Mouse (Mus musculus) lung, embryonic 16.5 days (tissue): ENCODE measurements around the gene Morn5. TPM values are rescaled to one million over a fixed set of nuclear protein-coding genes. Genes with fewer than 3 reads are reported as not detected.

Source experiments
- ATAC-seq: fragments of 200-750 bp; cut with Nextera tagmentation; 2 replicates; pipeline ENCODE4 v1.8.0; 2017; ENCODE audit warnings: low read depth, mild to moderate bottlenecking, moderate library complexity
- H3K27ac ChIP-seq: fragments of 300-500 bp; sonication (generic); 2 replicates; pipeline ENCODE4 v1.5.1; 2014; ENCODE audit warnings: mild to moderate bottlenecking, control low read depth, low read length
- H3K27me3 ChIP-seq: fragments of 300-500 bp; sonication (generic); 2 replicates; pipeline ENCODE4 v1.6.1; 2014; ENCODE audit warnings: low read depth, low read length, mixed read lengths; ENCODE audit not compliant: control insufficient read depth, insufficient read depth
- H3K36me3 ChIP-seq: fragments of 300-500 bp; sonication (generic); 2 replicates; pipeline ENCODE4 v1.6.1; 2014; ENCODE audit warnings: low read length; ENCODE audit not compliant: control insufficient read depth, insufficient read depth
- H3K4me1 ChIP-seq: fragments of 300-500 bp; sonication (generic); replicated peaks from 2 replicates; pipeline ENCODE4 v1.6.1; 2014; ENCODE audit warnings: low read length, mixed read lengths; ENCODE audit not compliant: control insufficient read depth, insufficient read depth
- H3K4me2 ChIP-seq: fragments of 300-500 bp; sonication (generic); 2 replicates; pipeline ENCODE4 v1.6.1; 2014; ENCODE audit warnings: low read depth, low read length, control low read depth
- H3K4me3 ChIP-seq: fragments of 300-500 bp; sonication (generic); 2 replicates; pipeline ENCODE4 v1.5.1; 2014; ENCODE audit warnings: mild to moderate bottlenecking, low read length, control low read depth
- H3K9ac ChIP-seq: fragments of 300-500 bp; sonication (generic); 2 replicates; pipeline ENCODE4 v1.6.1; 2014; ENCODE audit warnings: low read length, control low read depth
- H3K9me3 ChIP-seq: fragments of 300-500 bp; sonication (generic); 2 replicates; pipeline ENCODE4 v1.6.1; 2016; ENCODE audit warnings: low read length; ENCODE audit not compliant: control insufficient read depth
- WGBS: fragments of 180-500 bp; shearing (Covaris S2); extraction: QIAGEN DNeasy Blood & Tissue Kit; methylation state at CpG from one replicate; pipeline ENCODE4 v1.1.7; 2014; 5-methylcytosine and 5-hydroxymethylcytosine counted together
- polyA plus RNA-seq: library from polyadenylated mRNA; unstranded; fragments of >200 nt; fragmentation: Nextera tagmentation; extraction: Ambion mirVana; gene quantifications from 2 replicates; pipeline ENCODE4 v1.2.1, GENCODE M21; 2015

Morn5 gene
- polyA plus RNA-seq, 1 experiment from 2014 or later, result 9.6 TPM

GRCm38 (mm10) chr2:36098021-36098420 lies 48.8 kb downstream of the Morn5 start:
- no peak for ATAC-seq
- Histone ChIP-seq H3K4me2 (no peak overlapping the region), H3K4me3 (no peak overlapping the region), H3K27me3 (peaks cover 92% of the 10 kb centered on the region), H3K9me3 (no peaks in the 10 kb centered on the region), H3K27ac (no peak overlapping the region), H3K4me1 (peaks cover 8% of the 10 kb centered on the region), H3K9ac (no peak overlapping the region), H3K36me3 (no peaks in the 10 kb centered on the region)
- WGBS, result 13% methylated on average over 5 of the region's 5 CpGs

DNA sequence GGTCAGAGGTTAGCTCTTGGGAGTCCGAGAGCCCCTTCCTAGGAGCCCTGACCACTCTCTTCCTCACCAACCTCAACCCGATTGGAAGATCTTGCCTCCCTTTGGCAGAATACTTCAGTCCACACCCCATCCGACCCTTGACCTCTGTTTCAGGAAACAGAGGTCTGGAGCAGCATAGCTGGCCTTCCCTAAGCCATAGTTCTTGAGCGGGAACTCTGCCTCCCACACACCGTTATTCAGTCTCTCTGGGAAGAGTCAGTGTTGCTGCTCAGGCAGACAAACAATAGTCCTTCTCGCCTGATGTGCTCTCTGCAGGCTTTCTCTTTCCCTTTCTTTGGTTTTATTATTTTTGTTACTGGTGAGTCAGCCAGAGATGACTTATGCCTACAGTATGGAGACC lies 50.5 kb downstream of the Morn5 start:
- Histone ChIP-seq H3K36me3 (no peaks in the 10 kb centered on the region), H3K4me2 (no peak overlapping the region), H3K27me3 (peaks cover 91% of the 10 kb centered on the region), H3K9me3 (no peaks in the 10 kb centered on the region), H3K9ac (no peak overlapping the region), H3K4me3 (no peak overlapping the region), H3K27ac (no peak overlapping the region), H3K4me1 (peaks cover 20% of the 10 kb centered on the region)
- ATAC-seq, result no peak
- 13% methylated on average over 6 of the region's 6 CpGs for WGBS

DNA sequence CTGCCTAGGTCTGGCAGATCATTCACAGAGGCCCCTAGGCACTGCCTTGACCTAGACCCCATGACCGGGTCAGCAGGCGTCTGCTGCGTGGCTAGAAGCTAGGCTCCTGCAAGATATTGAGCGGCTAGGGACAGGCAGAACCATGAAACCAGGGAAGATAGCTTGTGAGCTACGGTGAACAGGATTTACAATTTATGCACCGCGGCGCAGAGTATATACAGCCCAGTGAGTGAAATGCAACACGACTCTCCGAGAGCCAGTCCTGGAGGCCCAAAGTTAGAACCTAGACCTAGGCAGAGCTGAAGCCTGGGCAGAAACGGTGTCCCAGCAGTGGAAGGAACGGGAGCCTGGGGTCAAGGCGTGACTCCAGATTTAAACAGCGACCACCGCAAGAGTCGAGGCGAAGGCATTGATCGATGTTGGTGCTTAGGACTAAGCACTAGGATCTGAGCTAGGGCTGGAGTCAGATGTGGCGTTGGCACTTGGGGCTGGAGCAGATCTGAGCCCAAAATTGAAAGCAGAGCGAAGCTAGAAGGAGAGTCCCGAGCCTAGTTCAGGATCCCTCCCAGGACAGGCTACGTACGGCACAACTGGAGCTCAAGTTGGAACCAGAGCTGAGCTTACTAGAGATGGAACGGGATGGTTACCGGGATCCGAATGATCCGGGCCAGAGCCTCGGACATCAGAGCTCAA lies 52.8 kb downstream of the Morn5 start:
- peak overlapping the region; percentile 77 for H3K4me2 ChIP-seq
- H3K27ac ChIP-seq, result no peak overlapping the region
- no peak for ATAC-seq
- H3K4me1 ChIP-seq, result peaks cover 25% of the 10 kb centered on the region
- no peak overlapping the region for H3K9ac ChIP-seq
- no peaks in the 10 kb centered on the region for H3K36me3 ChIP-seq
- H3K27me3 ChIP-seq, result peaks cover 90% of the 10 kb centered on the region
- no peaks in the 10 kb centered on the region for H3K9me3 ChIP-seq
- peak overlapping the region; percentile 56 for H3K4me3 ChIP-seq
- WGBS, result 7% methylated on average over 28 of the region's 28 CpGs

- peak overlapping the region; percentile 56 for H3K4me3 ChIP-seq
- no peaks in the 10 kb centered on the region for H3K9me3 ChIP-seq
- 3% methylated on average over 21 of the region's 21 CpGs for WGBS
- H3K36me3 ChIP-seq, result no peaks in the 10 kb centered on the region
- peaks cover 89% of the 10 kb centered on the region for H3K27me3 ChIP-seq
- no peak overlapping the region for H3K27ac ChIP-seq
- ATAC-seq, result peak; percentile 67
- peak overlapping the region; percentile 77 for H3K4me2 ChIP-seq
- H3K9ac ChIP-seq, result 0 out of 2 replicates have a peak overlapping the region, but pooled peaks have one; percentile 53
- H3K4me1 ChIP-seq, result peaks cover 25% of the 10 kb centered on the region
Observed at GRCm38 (mm10) chr2:36102559-36102946, 53.3 kb downstream of the Morn5 start.

DNA sequence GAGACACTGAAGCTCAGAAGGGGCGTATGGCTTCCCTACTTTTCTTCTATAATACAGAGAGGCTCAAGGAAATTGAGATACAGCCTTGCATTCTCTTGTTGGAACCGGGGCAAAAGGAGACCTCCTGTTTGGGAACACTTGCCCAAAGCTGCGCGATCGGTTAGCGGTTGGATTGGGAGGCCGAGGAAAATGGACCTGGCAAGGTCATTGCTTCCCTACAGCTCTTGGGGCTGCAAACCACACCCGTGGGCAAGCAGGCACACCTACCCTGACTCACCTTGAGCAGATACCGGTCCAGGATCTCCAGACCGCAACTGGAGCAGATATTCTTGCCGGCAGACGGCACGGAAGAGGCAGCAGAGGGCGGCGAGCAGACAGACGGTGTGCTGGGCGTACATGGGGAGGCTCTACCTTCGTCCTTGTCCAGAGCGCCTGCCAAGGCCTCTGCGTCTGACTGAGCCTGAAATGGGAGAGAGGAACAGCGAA lies 53.9 kb downstream of the Morn5 start:
- H3K36me3 ChIP-seq, result no peaks in the 10 kb centered on the region
- ATAC-seq, result no peak
- peak overlapping the region; percentile 77 for H3K4me2 ChIP-seq
- H3K27me3 ChIP-seq, result peaks cover 88% of the 10 kb centered on the region
- H3K4me1 ChIP-seq, result peaks cover 25% of the 10 kb centered on the region
- H3K9me3 ChIP-seq, result no peaks in the 10 kb centered on the region
- peak overlapping the region; percentile 53; the same call in 1 of the 2 replicates for H3K9ac ChIP-seq
- 5% methylated on average over 21 of the region's 21 CpGs for WGBS
- no peak overlapping the region for H3K27ac ChIP-seq
- H3K4me3 ChIP-seq, result peak overlapping the region; percentile 56

DNA sequence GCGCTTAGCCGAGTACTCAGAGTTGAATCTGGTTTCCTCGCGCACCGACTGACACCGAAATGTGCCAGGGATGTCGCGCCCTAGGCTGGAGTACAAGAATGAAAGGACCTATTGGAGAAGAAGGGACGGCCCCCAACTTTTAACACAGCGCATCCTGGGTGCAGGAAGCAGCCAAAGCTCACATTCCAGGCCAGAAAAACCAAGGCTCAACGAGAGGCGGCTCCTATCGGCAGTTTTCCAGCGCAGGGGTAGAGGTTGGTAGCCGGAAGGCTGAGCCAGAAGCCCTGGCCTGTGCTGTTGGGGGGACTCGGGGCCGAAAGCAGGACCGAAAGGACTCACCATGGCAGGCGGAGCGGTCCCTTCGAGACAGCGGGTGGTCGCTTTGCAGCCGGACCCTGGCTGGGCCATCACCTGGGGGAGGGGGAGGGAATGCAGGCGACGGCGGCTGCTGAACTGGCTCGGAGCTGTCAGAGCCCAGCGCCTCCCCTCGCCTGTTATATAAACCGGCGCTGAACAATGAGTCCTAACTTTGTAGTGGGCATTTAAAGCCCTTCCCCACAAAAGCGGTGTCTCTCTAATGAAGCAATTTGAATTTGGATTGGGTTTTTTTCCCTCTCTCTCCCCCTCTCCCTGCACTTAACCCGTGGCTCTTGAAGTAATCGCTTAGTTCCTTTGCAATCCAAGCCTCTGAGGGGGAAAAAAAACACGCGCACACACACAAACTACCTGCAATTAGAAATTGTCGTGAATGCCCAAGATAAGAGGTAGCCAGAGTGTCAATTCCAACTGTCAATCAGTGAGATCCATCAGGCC lies 54.5 kb downstream of the Morn5 start:
- ATAC-seq, result no peak
- H3K4me1 ChIP-seq, result peaks cover 25% of the 10 kb centered on the region
- no peaks in the 10 kb centered on the region for H3K9me3 ChIP-seq
- peaks cover 87% of the 10 kb centered on the region for H3K27me3 ChIP-seq
- peak overlapping the region; percentile 77 for H3K4me2 ChIP-seq
- H3K4me3 ChIP-seq, result peak overlapping the region; percentile 56
- H3K27ac ChIP-seq, result no peak overlapping the region
- WGBS, result 2% methylated on average over 38 of the region's 38 CpGs
- H3K36me3 ChIP-seq, result no peaks in the 10 kb centered on the region
- peak overlapping the region; percentile 53 for H3K9ac ChIP-seq

GRCm38 (mm10) chr2:36104436-36104955 lies 55.2 kb downstream of the Morn5 start:
- H3K4me1 ChIP-seq, result peaks cover 25% of the 10 kb centered on the region
- H3K9ac ChIP-seq, result peak overlapping the region; percentile 67
- WGBS, result under 1% methylated on average over 32 of the region's 32 CpGs
- 0 out of 2 replicates have a peak, but pooled peaks have one; percentile 15 for ATAC-seq
- H3K4me2 ChIP-seq, result peak overlapping the region; percentile 77
- H3K9me3 ChIP-seq, result no peaks in the 10 kb centered on the region
- peaks cover 85% of the 10 kb centered on the region for H3K27me3 ChIP-seq
- no peak overlapping the region for H3K27ac ChIP-seq
- no peaks in the 10 kb centered on the region for H3K36me3 ChIP-seq
- peak overlapping the region; percentile 56 for H3K4me3 ChIP-seq

DNA sequence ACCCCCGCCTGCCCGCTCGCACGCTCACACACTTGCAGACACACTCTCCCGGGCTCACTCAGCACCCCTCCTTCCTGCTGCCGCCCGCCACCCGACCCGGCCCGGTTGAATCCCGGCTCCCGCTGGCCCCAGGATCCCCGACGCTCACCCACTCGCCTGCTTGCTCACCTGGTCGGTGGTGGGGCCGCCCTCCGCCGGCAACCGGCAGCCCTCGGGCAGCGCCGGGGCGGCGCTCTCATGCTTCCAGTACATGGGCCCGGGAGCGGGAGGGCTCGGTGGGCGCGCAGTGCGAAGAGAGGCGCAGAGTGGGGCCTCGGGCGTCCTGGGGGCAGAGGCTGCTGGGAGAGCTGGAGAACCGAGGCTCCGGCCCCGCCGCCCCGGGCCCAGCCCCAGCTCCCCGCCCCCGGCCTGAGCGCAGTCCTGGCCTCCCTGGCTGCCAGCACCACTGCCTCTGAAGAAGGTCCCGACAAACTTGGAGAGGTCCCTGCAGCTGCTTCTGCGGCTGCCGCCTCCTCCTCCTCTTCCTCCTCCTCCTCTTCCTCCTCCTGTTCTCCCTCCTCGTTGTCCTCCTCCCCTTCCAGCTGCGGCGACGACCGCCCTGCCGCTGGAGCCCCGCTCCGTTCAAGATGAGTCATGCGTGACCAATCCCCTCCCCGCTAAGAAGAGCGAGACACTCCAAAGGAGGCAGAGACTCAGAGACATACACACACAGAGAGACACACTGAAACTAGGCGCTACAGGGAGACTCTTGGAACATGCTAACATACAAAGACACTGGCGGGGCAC lies 55.9 kb downstream of the Morn5 start, which contains the start of gene Lhx6:
Lhx6 (minus strand) TSS at position 453 of the 786 bp plus-strand sequence.
- Histone ChIP-seq H3K9ac (peak within 1 kb of the TSS; percentile 67), H3K4me2 (peak within 1 kb of the TSS; percentile 77), H3K27me3 (peaks cover 82% of the 10 kb centered on the region), H3K9me3 (no peaks in the 10 kb centered on the region), H3K36me3 (no peaks in the 10 kb centered on the region), H3K4me1 (peaks cover 25% of the 10 kb centered on the region), H3K4me3 (peak within 1 kb of the TSS; percentile 56), H3K27ac (no peak within 1 kb of the TSS)
- ATAC-seq, result peak; percentile 29; the same call in 1 of the 2 replicates
- whole genome bisulfite sequencing, result under 1% methylated on average over 52 of the region's 58 CpGs
